Mouse (Mus musculus) frontal cortex, postnatal 10 days (tissue): ENCODE measurements around the gene Nfix.
"Not testable (repeated sequence)": the region's sequence is repeated elsewhere in the genome, so short reads cannot be mapped to it uniquely, and the experiment has no call there.

ENCODE experiments used
- DNase-seq, 2 experiments: peaks; one replicate each; pipeline ENCODE4 v3.0.0; 2022; ENCODE audit warnings: low spot score in 2 of 2, mixed read lengths in 1 of 2

Nfix gene

DNA sequence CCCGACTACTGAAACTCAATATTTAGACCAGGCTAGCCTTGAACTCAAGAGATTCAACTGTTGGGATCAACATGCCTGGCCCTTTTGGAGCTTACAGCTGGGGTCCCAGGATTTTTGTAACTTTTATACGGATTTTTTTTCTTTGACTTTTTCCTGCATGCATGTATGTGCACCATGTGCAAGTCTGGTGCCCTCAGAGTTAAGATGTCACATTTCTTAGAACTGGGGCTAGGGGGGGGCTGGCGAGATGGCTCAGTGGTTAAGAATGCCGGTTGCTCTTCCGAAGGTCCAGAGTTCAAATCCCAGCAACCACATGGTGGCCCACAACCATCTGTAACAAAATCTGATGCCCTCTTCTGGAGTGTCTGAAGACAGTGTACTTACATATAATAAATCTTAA is 99.6 kb downstream of the Nfix start:
- no peak for DNase-seq

GRCm38 (mm10) chr8:84699861-84700322 is 100.3 kb downstream of the Nfix start:
- peak; percentile 73 to 77 for DNase-seq

GRCm38 (mm10) chr8:84698929-84699401 is 101.2 kb downstream of the Nfix start:
- no peak for DNase-seq

DNA sequence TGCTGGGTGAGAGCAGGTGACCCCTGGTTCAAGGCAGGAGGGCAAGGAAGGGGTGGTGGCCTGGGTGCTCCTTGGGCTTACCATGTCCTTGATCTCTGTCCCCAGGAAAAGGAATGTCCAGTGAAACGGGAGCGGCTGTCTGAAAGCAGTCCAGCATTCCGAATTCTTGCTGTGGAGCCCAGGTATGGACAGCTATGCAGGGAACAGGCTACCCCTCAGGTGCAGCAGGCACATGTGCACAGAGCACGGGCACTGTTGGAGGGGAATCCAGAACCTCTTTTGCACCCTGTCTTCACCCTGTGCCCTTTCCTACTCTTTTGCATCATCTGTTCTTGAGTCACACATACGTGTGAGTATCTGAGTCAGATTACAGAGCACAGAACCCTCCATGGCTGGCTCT is 101.9 kb downstream of the Nfix start:
- no peak for DNase-seq

DNA sequence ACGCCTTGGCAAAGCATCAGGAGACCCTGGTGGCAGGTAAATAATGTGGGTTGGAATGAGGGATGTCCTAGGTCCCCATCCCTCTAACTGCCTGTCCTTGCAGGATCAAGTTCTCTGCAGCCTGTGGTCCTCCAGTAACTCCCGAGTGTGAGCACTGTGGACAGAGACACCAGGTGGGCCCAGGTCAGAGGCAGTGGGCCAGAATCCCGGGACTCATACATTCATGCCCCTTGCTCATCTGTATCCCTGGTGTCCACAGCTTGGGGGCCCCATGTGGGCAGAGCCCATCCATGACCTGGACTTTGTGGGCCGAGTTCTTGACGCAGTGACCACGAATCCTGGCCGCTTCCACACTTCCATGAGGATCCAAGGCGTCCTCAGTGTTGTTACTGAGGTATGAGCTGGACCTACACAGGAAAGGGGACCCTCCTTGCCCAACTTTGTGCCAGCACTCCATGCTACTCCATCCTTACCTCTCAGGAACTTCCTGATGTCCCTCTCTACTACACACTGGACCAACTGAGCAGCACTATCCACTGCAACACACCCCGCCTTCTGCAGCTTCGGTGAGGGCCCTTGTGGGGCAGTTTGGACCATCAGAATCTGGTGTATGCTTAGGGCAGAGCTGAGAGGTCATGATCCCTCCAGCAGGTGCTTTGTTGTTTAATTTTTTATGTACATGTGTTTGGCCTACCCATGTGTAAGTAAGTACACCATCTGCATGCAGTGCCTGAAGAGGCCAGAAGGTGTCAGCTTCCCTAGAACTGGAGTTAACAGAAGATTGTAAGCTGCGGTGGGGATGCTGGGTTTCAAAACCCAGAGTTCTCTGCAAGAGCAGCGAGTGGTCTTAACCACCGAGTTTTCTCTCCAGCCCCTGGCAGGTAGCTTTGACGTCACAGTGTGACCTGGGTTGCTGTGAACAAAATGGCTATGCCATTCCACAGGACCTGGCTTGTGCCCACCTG is 102.7 kb downstream of the Nfix start:
- DNase-seq: no peak

DNA sequence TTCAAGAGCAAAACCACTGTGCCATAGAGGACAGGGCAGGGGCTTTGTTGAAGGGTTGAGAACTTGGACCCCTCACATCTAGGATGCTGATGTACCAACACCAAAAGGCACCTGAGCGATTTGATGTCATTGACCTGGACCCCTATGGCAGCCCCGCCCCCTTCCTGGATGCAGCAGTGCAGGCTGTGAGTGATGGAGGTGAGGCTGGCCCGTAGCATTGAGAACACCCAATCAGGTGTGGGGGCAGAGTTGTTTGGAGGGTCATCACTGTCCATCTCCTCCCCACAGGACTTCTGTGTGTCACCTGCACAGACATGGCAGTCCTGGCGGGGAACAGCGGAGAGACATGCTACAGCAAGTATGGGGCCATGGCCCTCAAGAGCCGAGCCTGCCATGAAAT is 105.0 kb downstream of the Nfix start:
- DNase-seq: no peak

- DNase-seq: no peak
Measured at GRCm38 (mm10) chr8:84693332-84693731, 106.8 kb downstream of the Nfix start.

DNA sequence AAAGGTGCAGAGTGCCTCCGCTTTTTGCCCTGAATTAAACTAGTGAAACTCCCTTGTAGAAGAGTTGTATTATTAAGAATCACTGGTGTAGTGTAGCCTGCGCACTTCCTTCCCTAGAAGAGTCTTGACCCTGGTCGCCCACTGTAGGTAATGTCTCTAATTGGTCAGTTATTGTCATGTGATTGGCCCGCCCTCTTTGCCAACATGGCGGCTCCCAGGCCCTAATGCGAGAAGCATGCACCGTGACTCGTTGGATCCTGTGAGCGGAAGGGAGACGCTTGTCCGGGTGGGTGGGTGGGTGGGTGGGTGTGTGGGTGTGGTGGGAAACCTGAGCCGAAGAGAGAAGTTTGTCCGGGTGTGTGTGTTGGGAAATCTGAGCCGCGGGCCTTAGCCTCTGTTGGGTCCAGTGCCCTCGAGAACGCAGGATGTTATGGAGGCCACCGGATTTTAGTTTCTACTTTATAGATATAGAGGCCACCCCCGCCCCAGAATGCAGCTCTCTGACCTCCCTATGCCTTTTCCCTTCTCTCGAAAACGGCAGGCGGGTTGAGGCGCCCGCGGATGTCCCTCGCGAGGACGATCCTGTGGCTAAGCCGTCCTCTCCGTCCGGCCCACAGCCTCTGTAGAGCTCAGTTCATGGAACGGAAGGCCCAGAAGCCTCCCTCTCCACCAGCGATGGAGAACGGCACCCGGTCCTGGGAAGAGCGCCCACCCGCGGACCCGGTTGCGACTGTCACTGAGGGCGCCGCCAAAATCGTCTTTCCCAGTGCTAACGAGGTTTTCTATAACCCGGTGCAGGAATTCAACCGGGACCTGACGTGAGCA is 110.8 kb downstream of the Nfix start:
- peak; percentile 88 to 89 for DNase-seq

GRCm38 (mm10) chr8:84687705-84688100 is 112.4 kb downstream of the Nfix start, which contains the start of gene Nacc1:
Gene Nacc1, minus strand, starts transcription at chr8:84687862.
- peak in 1 of 2 experiments; percentile 86 for DNase-seq

DNA sequence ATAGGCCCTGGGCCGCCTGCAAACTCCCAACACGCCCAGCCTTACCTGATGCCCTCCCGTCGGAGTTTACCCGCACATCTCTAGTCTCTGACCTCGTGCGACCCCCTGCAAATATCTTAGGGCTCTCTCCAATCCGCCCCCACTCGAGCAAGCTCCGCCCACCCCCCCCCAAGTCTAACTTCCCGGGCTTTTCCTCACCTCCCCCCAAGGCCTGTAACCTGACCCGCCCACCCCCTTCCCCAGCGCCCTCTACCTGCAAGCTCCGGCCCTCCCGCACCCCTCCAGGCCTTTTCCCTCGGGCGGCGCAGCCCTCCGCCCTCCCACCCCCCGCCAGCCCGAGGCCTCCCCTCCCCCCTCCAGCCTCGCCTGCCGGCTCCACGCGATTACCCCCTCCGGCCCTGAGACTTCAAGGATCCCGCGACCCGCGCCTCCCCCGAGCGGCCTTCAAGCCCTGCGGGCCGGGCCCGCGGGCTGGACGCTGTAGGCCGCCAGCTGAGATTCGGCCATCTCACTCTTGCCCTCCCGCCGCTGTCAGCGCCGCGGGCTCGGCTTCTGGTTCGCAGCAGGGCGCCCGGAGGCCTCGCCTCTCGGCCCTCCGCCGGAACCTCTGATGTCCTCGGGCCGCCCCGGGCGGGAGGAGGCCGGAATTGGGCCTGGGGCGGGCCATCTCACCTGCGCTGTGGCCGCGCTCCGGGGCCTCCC is 113.0 kb downstream of the Nfix start:
- DNase-seq: no peak

GRCm38 (mm10) chr8:84686191-84687002 is 113.7 kb downstream of the Nfix start, which contains the start of gene Trmt1:
Gene Trmt1, plus strand, starts transcription at chr8:84686307.
- no peak for DNase-seq

GRCm38 (mm10) chr8:84684537-84684936 is 115.6 kb downstream of the Nfix start:
- no peak for DNase-seq

DNA sequence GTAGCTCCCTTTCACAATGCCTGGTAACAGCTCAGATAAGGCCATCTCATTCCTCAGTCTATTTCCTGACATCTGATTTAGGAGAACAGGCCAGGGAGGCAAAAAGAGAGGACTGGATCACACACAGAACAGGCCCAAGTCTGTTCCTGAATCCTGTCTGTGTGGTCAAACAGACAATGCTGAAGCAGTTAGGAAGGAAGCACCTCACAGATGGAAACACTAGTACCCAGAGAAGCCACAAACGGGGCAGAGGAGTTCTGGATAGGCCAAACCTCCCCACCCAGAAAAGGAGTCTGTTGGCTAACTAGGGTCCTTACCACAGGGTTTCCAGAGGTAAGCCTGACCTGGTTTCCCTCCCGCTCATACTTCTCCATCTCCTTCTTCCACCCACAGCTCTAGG is 117.9 kb downstream of the Nfix start:
- DNase-seq: no peak

DNA sequence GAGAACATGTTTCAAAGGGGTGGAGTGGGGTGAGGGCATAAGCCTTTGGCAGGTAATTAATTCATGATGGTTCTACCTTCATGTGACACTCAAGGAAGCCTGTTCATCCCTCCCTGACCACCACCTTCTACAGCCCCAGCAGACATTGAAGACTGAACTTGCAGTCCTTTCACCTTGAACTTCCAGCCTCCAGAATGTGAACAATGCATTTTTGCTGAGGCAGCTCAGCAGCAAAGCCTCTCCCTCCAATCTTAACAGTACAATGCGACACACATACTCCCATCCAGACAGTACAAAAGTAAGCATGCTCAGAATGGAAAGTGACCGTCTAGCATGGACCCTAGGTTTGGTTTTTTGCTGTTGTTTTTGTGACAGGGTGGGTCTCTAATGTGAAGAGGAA is 118.7 kb downstream of the Nfix start:
- DNase-seq: no peak

GRCm38 (mm10) chr8:84677305-84677704 is 122.8 kb downstream of the Nfix start:
- no peak for DNase-seq

- not testable (repeated sequence) for DNase-seq
Measured at GRCm38 (mm10) chr8:84670295-84671006, 129.7 kb downstream of the Nfix start.

- no peak for DNase-seq
Measured at GRCm38 (mm10) chr8:84668731-84669485, 131.2 kb downstream of the Nfix start.

GRCm38 (mm10) chr8:84668081-84668480 is 132.1 kb downstream of the Nfix start:
- DNase-seq: no peak

GRCm38 (mm10) chr8:84665385-84665893 is 134.7 kb downstream of the Nfix start:
- no peak for DNase-seq
